Mouse (Mus musculus) embryonic facial prominence, embryonic 13.5 days (tissue): ENCODE measurements around the gene Rap2a. TPM values are rescaled to one million over a fixed set of nuclear protein-coding genes. Genes with fewer than 3 reads are reported as not detected.

ENCODE experiments used
- ATAC-seq: fragments of 200-750 bp; cut with Nextera tagmentation; 2 replicates; pipeline ENCODE4 v1.8.0; 2017; ENCODE audit warnings: low read depth; ENCODE audit not compliant: insufficient number of reproducible peaks, insufficient read depth, low FRiP score, low TSS enrichment
- H3K27ac ChIP-seq: fragments of 300-500 bp; sonication (generic); 2 replicates; pipeline ENCODE4 v1.5.1; 2015; ENCODE audit warnings: moderate library complexity, mild to moderate bottlenecking, inconsistent platforms
- H3K27me3 ChIP-seq: fragments of 300-500 bp; sonication (generic); 2 replicates; pipeline ENCODE4 v1.6.1; 2015; ENCODE audit warnings: mild to moderate bottlenecking, inconsistent platforms
- H3K36me3 ChIP-seq: fragments of 300-500 bp; sonication (generic); 2 replicates; pipeline ENCODE4 v1.6.1; 2015; ENCODE audit warnings: mild to moderate bottlenecking, inconsistent platforms
- H3K4me1 ChIP-seq: fragments of 300-500 bp; sonication (generic); 2 replicates; pipeline ENCODE4 v1.6.1; 2015; ENCODE audit warnings: inconsistent platforms
- H3K4me2 ChIP-seq: fragments of 300-500 bp; sonication (generic); 2 replicates; pipeline ENCODE4 v1.6.1; 2015; ENCODE audit warnings: moderate library complexity, mild to moderate bottlenecking, inconsistent platforms
- H3K4me3 ChIP-seq: fragments of 300-500 bp; sonication (generic); 2 replicates; pipeline ENCODE4 v1.5.1; 2015; ENCODE audit warnings: mild to moderate bottlenecking, inconsistent platforms
- H3K9ac ChIP-seq: fragments of 300-500 bp; sonication (generic); 2 replicates; pipeline ENCODE4 v1.6.1; 2015; ENCODE audit warnings: mild to moderate bottlenecking, inconsistent platforms
- H3K9me3 ChIP-seq: fragments of 300-500 bp; sonication (generic); 2 replicates; pipeline ENCODE4 v1.6.1; 2016; ENCODE audit warnings: inconsistent platforms
- WGBS: fragments of 180-500 bp; shearing (Covaris S2); methylation state at CpG from one replicate; pipeline ENCODE4 v1.1.7; 2015; ENCODE audit warnings: mixed read lengths; 5-methylcytosine and 5-hydroxymethylcytosine counted together
- polyA plus RNA-seq: library from polyadenylated mRNA; unstranded; fragments of >200 nt; fragmentation: Nextera tagmentation; extraction: Ambion mirVana; gene quantifications from 2 replicates; pipeline ENCODE4 v1.2.1, GENCODE M21; 2015

Rap2a gene
- polyA plus RNA-seq, 1 experiment from 2014 or later, result 7.8 TPM

DNA sequence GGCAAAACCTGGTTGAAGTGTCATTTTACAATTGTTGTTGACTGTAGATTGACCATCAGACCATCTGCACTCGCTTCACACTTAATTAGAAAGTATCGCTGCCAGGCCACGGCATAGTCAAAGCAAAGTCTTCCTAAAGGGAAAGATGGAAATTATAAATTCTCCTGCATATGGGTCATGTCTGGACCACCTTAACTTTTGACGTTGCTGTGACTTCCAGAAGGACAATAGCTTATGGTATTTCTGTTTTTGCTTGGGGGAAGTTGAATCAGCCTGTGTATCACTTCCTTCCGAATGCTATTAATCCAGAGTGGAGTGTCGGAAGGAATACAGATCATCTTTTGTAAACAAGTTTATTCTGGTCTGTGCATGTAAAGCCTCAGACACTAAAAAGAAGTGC, 65.6 kb downstream of the Rap2a start:
- Histone ChIP-seq H3K27ac (no peak overlapping the region), H3K9ac (no peak overlapping the region), H3K36me3 (no peaks in the 10 kb centered on the region), H3K27me3 (no peaks in the 10 kb centered on the region), H3K4me1 (no peaks in the 10 kb centered on the region), H3K9me3 (no peaks in the 10 kb centered on the region), H3K4me3 (no peak overlapping the region), H3K4me2 (no peak overlapping the region)
- 76% methylated on average over 6 of the region's 6 CpGs for WGBS
- ATAC-seq, result no peak

DNA sequence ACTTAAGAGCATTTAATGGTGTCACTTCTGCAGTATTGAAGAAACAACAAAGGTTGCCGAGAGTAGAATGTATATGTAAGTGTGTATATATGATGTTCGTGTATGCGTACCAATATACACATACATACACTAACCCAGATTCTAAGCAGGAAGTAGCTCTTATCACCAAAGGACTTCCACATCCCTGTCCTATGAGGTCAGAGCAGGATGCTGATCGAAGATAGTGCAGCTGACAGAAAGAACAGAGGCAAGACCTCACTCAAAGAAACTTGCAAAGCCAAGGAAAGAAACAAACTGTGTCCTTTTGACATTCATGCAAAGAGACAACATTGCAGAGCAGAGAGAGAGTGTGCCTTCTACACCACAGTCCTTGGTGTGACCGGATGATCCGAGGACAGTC, 66.3 kb downstream of the Rap2a start:
- no peak overlapping the region for H3K9ac ChIP-seq
- H3K4me2 ChIP-seq, result no peak overlapping the region
- WGBS, result 90% methylated on average over 6 of the region's 6 CpGs
- no peaks in the 10 kb centered on the region for H3K27me3 ChIP-seq
- H3K4me3 ChIP-seq, result no peak overlapping the region
- no peak for ATAC-seq
- no peaks in the 10 kb centered on the region for H3K9me3 ChIP-seq
- H3K36me3 ChIP-seq, result no peaks in the 10 kb centered on the region
- H3K4me1 ChIP-seq, result no peaks in the 10 kb centered on the region
- H3K27ac ChIP-seq, result no peak overlapping the region

DNA sequence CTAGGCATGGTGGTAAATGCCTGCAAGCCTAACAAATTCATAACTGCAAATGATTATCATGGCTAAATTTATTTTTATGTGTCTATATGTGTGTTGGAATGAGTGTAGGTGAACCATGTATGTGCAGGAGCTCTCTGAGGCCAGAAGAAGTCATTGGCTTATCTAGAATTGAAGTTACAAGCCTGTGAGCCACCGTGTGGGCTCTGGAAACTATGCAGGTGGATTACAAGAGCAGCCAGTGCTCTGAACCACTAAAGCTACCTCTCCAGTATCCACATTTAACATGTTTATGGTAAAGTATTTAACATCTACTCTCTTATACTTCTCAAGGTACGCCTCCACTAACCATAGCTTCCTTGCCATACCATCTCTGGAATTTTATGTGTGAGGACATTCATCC, 66.7 kb downstream of the Rap2a start:
- H3K4me2 ChIP-seq, result no peak overlapping the region
- H3K4me3 ChIP-seq, result no peak overlapping the region
- no peak for ATAC-seq
- H3K36me3 ChIP-seq, result no peaks in the 10 kb centered on the region
- WGBS, result 85% methylated on average over 2 of the region's 2 CpGs
- no peaks in the 10 kb centered on the region for H3K4me1 ChIP-seq
- H3K9me3 ChIP-seq, result no peaks in the 10 kb centered on the region
- no peaks in the 10 kb centered on the region for H3K27me3 ChIP-seq
- H3K27ac ChIP-seq, result no peak overlapping the region
- H3K9ac ChIP-seq, result no peak overlapping the region

Other genes starting within 250 kb of the Rap2a start
- gene Mbnl2, start 202.8 kb upstream of the Rap2a start, polyA plus RNA-seq, result 146 and 173 TPM in 2 replicates